In the genomic region with DNA sequence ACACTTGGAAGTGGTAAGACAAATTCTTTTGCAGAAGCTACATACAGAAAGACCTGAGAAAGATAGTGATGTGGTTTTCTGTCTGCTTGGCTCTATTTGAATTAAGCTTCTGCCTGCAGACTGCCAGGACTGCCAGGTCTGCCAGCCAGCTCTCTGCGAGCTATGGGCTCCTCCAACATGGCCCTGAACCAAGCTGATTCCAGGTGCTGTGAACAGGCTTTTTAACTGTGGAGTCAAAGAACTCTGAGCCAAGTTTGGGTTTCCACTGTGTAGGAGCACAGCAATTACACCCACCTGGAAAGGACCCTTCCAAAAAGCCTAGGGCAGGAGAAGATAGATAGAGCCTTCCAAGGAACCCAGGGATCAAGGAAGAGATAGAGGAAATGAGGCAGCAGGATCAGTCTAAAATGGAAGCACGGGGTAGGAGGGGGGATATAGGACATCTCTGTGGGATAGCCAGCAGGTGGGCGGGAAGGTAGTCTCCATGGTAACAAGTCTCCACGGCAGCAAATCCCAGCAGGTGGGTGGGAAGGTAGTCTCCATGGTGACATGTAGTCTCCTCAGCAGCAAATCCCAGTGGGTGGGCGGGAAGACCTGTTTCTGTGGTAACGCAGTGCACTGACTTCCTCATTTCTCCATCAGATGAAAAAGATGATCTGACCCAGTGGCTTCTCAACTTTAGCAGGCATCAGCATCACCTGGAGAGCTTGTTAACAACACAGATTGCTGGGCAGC, we compare ENCODE assay signal across 11 mouse cellular contexts. TPM values are rescaled to one million over a fixed set of nuclear protein-coding genes. Genes with fewer than 3 reads are reported as not detected.
A peak's percentile ranks its signal among the peaks of the same experiment; 100 is the strongest.
DNase-seq lines count a peak whose midpoint lies in the region; ATAC-seq lines count a peak whose summit lies in the region.
"Had no signal": no experiment of that assay in that cellular context is flagged by ENCODE, and none has a peak within 500 bp of the region (broad histone marks: within the 10 kb centered on the region; RNA-seq: fewer than 3 reads in every experiment).

No protein-coding gene starts in this region.

- H3K4me2 ChIP-seq in embryonic facial prominence, embryonic 14.5 days (ENCODE audit: low read depth, low read length), result no peak overlapping the region
- H3K4me2 ChIP-seq in midbrain, embryonic 15.5 days, result no peak overlapping the region
- H3K4me2 ChIP-seq: liver, embryonic 11.5 days had no signal

- DNase-seq in R1 (ENCODE audit: low read depth, low spot score), result peak; percentile 68
- peak; percentile 22 for DNase-seq in embryonic facial prominence, embryonic 14.5 days (ENCODE audit: low spot score)
- peak; percentile 80 for DNase-seq in layer of hippocampus, adult 11-12 months (ENCODE audit: low spot score)
- DNase-seq in limb, embryonic 10.5 days (ENCODE audit: low spot score), result no peak
- no peak for DNase-seq in thymus, adult 18-20 months

- no peaks in the 10 kb centered on the region for H3K4me1 ChIP-seq in embryonic facial prominence, embryonic 14.5 days (ENCODE audit: control insufficient read depth, insufficient read depth, low read length)
- 0 out of 2 replicates have a peak, but pooled peaks cover 11% of the 10 kb centered on the region for H3K4me1 ChIP-seq in midbrain, embryonic 15.5 days
- H3K4me1 ChIP-seq in limb, embryonic 10.5 days, result no peaks in the 10 kb centered on the region

- 31% methylated on average over 6 of the region's 6 CpGs for WGBS in embryonic facial prominence, embryonic 14.5 days
- 22% methylated on average over 6 of the region's 6 CpGs for whole genome bisulfite sequencing in midbrain, embryonic 15.5 days
- WGBS in limb, embryonic 10.5 days, result 53% methylated on average over 6 of the region's 6 CpGs

- H3K9me3 ChIP-seq in embryonic facial prominence, embryonic 14.5 days (ENCODE audit: control insufficient read depth, low read length), result no peaks in the 10 kb centered on the region
- no peaks in the 10 kb centered on the region for H3K9me3 ChIP-seq in midbrain, embryonic 15.5 days
- H3K9me3 ChIP-seq in limb, embryonic 10.5 days (replicated peaks), result no peaks in the 10 kb centered on the region

- H3K27me3 ChIP-seq in embryonic facial prominence, embryonic 14.5 days (replicated peaks; ENCODE audit: control insufficient read depth, insufficient read depth, low read length), result 0 out of 2 replicates have a peak, but pooled peaks cover 3% of the 10 kb centered on the region
- no peaks in the 10 kb centered on the region for H3K27me3 ChIP-seq in midbrain, embryonic 15.5 days (replicated peaks)
- H3K27me3 ChIP-seq in limb, embryonic 10.5 days (ENCODE audit: low read depth, poor library complexity, severe bottlenecking), result peaks cover 99% of the 10 kb centered on the region

- H3K36me3 ChIP-seq in embryonic facial prominence, embryonic 14.5 days (ENCODE audit: control insufficient read depth, insufficient read depth, low read length), result no peaks in the 10 kb centered on the region
- 0 out of 2 replicates have a peak, but pooled peaks cover 5% of the 10 kb centered on the region for H3K36me3 ChIP-seq in midbrain, embryonic 15.5 days (replicated peaks)
- no peaks in the 10 kb centered on the region for H3K36me3 ChIP-seq in limb, embryonic 10.5 days

- H3K27ac ChIP-seq in embryonic facial prominence, embryonic 14.5 days (replicated peaks; ENCODE audit: low read depth, low read length), result no peak overlapping the region
- H3K27ac ChIP-seq in midbrain, embryonic 15.5 days, result peak overlapping the region; percentile 60
- no peak overlapping the region for H3K27ac ChIP-seq in limb, embryonic 10.5 days

- H3K9ac ChIP-seq in embryonic facial prominence, embryonic 14.5 days (ENCODE audit: low read depth, low read length), result no peak overlapping the region
- H3K9ac ChIP-seq in midbrain, embryonic 15.5 days, result no peak overlapping the region

- ATAC-seq in embryonic facial prominence, embryonic 14.5 days (ENCODE audit: low read depth), result peak; percentile 60; the same call in 1 of the 2 replicates
- ATAC-seq in midbrain, embryonic 15.5 days (replicated peaks), result peak; percentile 92
- no peak for ATAC-seq in monocyte, adult 5-6 weeks (replicated peaks; ENCODE audit: insufficient number of reproducible peaks, low FRiP score, low TSS enrichment, poor library complexity, severe bottlenecking)
- no peak for ATAC-seq in activated CD4-positive, CD25-positive, alpha-beta regulatory T cell, adult 4 months
- ATAC-seq: Patski had no signal

- H3K4me3 ChIP-seq in embryonic facial prominence, embryonic 14.5 days (ENCODE audit: low read depth, low read length), result no peak overlapping the region
- H3K4me3 ChIP-seq in midbrain, embryonic 15.5 days, result no peak overlapping the region
- no peak overlapping the region for H3K4me3 ChIP-seq in limb, embryonic 10.5 days

RNA-seq across cellular contexts. Expression of gene Nlgn3, which starts 14.8 kb away (rescaled TPM):
- 13.9 and 18.8 TPM in 2 replicates for polyA plus RNA-seq in embryonic facial prominence, embryonic 14.5 days (2014; fragmentation: Nextera tagmentation; extraction: Ambion mirVana)
- polyA plus RNA-seq in midbrain, embryonic 15.5 days (2015; fragmentation: Nextera tagmentation; extraction: Ambion mirVana), result 89.5 and 90.3 TPM in 2 replicates
- 1.6 and 7.8 TPM in 2 replicates for polyA plus RNA-seq in limb, embryonic 10.5 days (2016; fragmentation: Nextera tagmentation; extraction: Ambion mirVana)
- total RNA-seq in monocyte, adult 5-6 weeks (2017), result 1.2 TPM in 1 of 3 replicates, not detected in the others
- polyA plus RNA-seq in activated CD4-positive, CD25-positive, alpha-beta regulatory T cell, adult 4 months (2017; shearing (Covaris generic)), result under 1 TPM in 1 of 2 experiments, not detected in 1; 0.33 TPM

RNA-seq across cellular contexts. Expression of gene Med12, which starts 40.0 kb away (rescaled TPM):
- polyA plus RNA-seq in embryonic facial prominence, embryonic 14.5 days (2014; fragmentation: Nextera tagmentation; extraction: Ambion mirVana), result 38.0 and 42.5 TPM in 2 replicates
- 26.6 and 29.1 TPM in 2 replicates for polyA plus RNA-seq in midbrain, embryonic 15.5 days (2015; fragmentation: Nextera tagmentation; extraction: Ambion mirVana)
- polyA plus RNA-seq in limb, embryonic 10.5 days (2016; fragmentation: Nextera tagmentation; extraction: Ambion mirVana), result 35.9 and 42.9 TPM in 2 replicates
- 42.5 to 73.8 TPM (median 57.7 TPM) in 3 replicates for total RNA-seq in monocyte, adult 5-6 weeks (2017)
- 10 to 100 TPM; 61.4 to 95.8 TPM for polyA plus RNA-seq in activated CD4-positive, CD25-positive, alpha-beta regulatory T cell, adult 4 months (2017; shearing (Covaris generic))

RNA-seq across cellular contexts. Expression of gene Gm20489, which starts 45.0 kb away (rescaled TPM):
- not detected in 2 replicates for polyA plus RNA-seq in embryonic facial prominence, embryonic 14.5 days (2014; fragmentation: Nextera tagmentation; extraction: Ambion mirVana)
- not detected in 2 replicates for polyA plus RNA-seq in midbrain, embryonic 15.5 days (2015; fragmentation: Nextera tagmentation; extraction: Ambion mirVana)
- not detected in 2 replicates for polyA plus RNA-seq in limb, embryonic 10.5 days (2016; fragmentation: Nextera tagmentation; extraction: Ambion mirVana)
- not detected in 3 replicates for total RNA-seq in monocyte, adult 5-6 weeks (2017)
- not detected for polyA plus RNA-seq in activated CD4-positive, CD25-positive, alpha-beta regulatory T cell, adult 4 months (2017; shearing (Covaris generic))
- total RNA-seq: gastrocnemius, postnatal 4 days had no signal
- polyA plus RNA-seq: liver, embryonic 11.5 days; Patski had no signal

RNA-seq across cellular contexts. Expression of gene Il2rg, which starts 45.7 kb away (rescaled TPM):
- 12.6 and 14.5 TPM in 2 replicates for polyA plus RNA-seq in embryonic facial prominence, embryonic 14.5 days (2014; fragmentation: Nextera tagmentation; extraction: Ambion mirVana)
- polyA plus RNA-seq in midbrain, embryonic 15.5 days (2015; fragmentation: Nextera tagmentation; extraction: Ambion mirVana), result 6.7 and 7.2 TPM in 2 replicates
- 4.8 and 4.9 TPM in 2 replicates for polyA plus RNA-seq in limb, embryonic 10.5 days (2016; fragmentation: Nextera tagmentation; extraction: Ambion mirVana)
- total RNA-seq in monocyte, adult 5-6 weeks (2017), result 206 to 400 TPM (median 270 TPM) in 3 replicates
- 1,000 to 10,000 TPM; 1,410 to 1,592 TPM for polyA plus RNA-seq in activated CD4-positive, CD25-positive, alpha-beta regulatory T cell, adult 4 months (2017; shearing (Covaris generic))

RNA-seq across cellular contexts. Expression of gene Gm614, which starts 50.0 kb away (rescaled TPM):
- not detected in 2 replicates for polyA plus RNA-seq in embryonic facial prominence, embryonic 14.5 days (2014; fragmentation: Nextera tagmentation; extraction: Ambion mirVana)
- polyA plus RNA-seq in midbrain, embryonic 15.5 days (2015; fragmentation: Nextera tagmentation; extraction: Ambion mirVana), result not detected in 2 replicates
- not detected in 2 replicates for polyA plus RNA-seq in limb, embryonic 10.5 days (2016; fragmentation: Nextera tagmentation; extraction: Ambion mirVana)
- 10.8 to 15.8 TPM (median 13.4 TPM) in 3 replicates for total RNA-seq in monocyte, adult 5-6 weeks (2017)
- polyA plus RNA-seq in activated CD4-positive, CD25-positive, alpha-beta regulatory T cell, adult 4 months (2017; shearing (Covaris generic)), result 1 to 10 TPM; 2.8 to 3.5 TPM
- polyA plus RNA-seq: liver, embryonic 11.5 days; Patski had no signal

Comparison
In these comparisons a context has a peak if more than half of its experiments do, and no peak if none do; other contexts are left out.
1. DNase-seq: peak in R1 (single experiment), embryonic facial prominence, embryonic 14.5 days (single experiment) and layer of hippocampus, adult 11-12 months (single experiment); none in limb, embryonic 10.5 days (single experiment) and thymus, adult 18-20 months (0 of 2).
2. ATAC-seq: peak in embryonic facial prominence, embryonic 14.5 days (single experiment) and midbrain, embryonic 15.5 days (single experiment); none in monocyte, adult 5-6 weeks (single experiment) and activated CD4-positive, CD25-positive, alpha-beta regulatory T cell, adult 4 months (single experiment).